Mouse (Mus musculus) erythroid progenitor cell, adult 5-6 weeks (primary cell): Measurements from ENCODE around the gene Tbx1. TPM values are rescaled to one million over a fixed set of nuclear protein-coding genes. Genes with fewer than 3 reads are reported as not detected.
A peak's percentile ranks its signal among the peaks of the same experiment; 100 is the strongest.

ENCODE experiments used
- ATAC-seq: replicated peaks from 2 replicates; pipeline ENCODE4 v1.8.0; 2016; ENCODE audit warnings: moderate number of reproducible peaks, mild to moderate bottlenecking, moderate TSS enrichment, inconsistent platforms; ENCODE audit not compliant: poor library complexity, low FRiP score, severe bottlenecking
- total RNA-seq, 2 experiments: library from RNA; stranded (forward) in 1 of 2; stranded (reverse) in 1 of 2; fragments of 150-400 nt in 1 of 2; fragments of 186-747, 209-891 nt in 1 of 2; gene quantifications; 2 replicates each; pipeline versions ENCODE4 v1.2.3 to v1.2.4; 2015 to 2017; ENCODE audit warnings: low replicate concordance in 2 of 2

The Tbx1 gene
- total RNA-seq (2015; ENCODE audit: low replicate concordance) (not detected in 2 replicates), total RNA-seq (2017; ENCODE audit: low replicate concordance) (not detected in 2 replicates)

GRCm38 (mm10) chr16:18589804-18590790 lies at the start of gene Tbx1:
TSS of gene Tbx1 (minus strand) at chr16:18590671.
- no peak for ATAC-seq

DNA sequence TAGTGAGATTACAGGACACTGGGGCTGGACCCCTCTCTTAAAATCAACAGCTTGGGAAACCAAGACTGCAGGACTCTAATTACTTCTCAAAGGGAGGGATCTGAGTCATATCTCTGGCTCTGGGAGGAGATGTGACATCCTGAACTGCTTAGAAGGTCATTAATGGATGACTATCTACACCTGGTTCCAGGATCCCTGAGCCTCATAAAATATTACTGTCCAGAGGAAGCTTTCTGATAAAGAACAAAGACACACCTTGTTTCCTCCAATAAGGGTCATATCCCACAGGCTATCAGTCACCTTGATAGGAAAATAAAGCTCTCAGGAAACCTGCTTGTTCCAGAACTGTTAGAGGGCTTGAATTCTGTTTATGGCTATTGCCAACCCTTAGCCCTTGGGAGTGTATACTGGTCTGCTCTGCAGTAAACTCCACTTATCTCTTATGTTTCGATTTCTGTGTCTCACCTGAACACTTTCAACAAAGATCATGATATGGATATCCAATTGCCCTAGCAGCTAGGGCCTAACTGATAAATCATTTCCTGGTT lies 49.0 kb upstream of the Tbx1 start:
- no peak for ATAC-seq

- ATAC-seq: no peak
These were observed 47.9 kb upstream of the Tbx1 start for GRCm38 (mm10) chr16:18638396-18638795.

DNA sequence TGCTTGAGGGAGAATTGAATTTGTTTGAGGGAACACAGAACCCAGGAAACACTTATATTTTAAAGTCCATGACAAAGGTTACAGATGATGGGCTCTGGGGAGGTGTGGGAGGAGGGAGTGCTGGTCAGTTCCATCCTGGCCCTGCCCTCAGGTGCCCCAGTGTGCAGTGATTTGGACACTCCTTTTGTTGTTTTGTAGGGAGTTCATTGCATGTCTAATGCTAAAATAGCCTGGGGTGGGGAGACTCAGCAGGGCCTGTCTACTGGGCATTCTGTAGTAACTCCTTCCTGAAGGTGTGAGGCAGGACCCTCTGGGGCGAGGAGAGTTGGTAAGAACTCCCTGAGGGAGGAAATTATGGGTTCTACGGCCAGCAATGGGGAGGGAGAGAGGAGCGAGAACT lies 46.3 kb upstream of the Tbx1 start:
- no peak for ATAC-seq

- ATAC-seq: no peak
These were observed 45.9 kb upstream of the Tbx1 start for GRCm38 (mm10) chr16:18636401-18636800.

GRCm38 (mm10) chr16:18633333-18633732 lies 42.9 kb upstream of the Tbx1 start:
- no peak for ATAC-seq

DNA sequence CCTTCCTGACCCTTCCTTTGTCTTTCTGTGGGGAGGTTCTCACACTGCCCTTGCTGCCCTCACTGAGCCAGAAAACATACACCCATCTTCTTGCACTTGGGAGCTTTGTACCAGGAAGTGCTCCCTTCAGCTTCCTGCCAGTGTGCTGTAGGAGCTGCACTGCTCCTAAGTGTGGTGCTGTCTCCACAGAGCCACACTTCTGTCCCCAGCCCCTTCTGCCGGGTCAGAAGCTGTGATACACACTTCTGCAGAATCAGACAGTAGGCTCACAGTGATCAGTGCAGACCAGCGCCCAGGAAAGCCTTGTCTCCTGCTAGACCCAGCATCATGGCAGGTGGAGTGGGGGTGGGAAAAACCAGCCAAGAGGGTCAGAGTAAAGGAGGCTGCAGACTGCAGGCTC lies 42.3 kb upstream of the Tbx1 start:
- ATAC-seq: no peak

GRCm38 (mm10) chr16:18632059-18632458 lies 41.6 kb upstream of the Tbx1 start:
- no peak for ATAC-seq

DNA sequence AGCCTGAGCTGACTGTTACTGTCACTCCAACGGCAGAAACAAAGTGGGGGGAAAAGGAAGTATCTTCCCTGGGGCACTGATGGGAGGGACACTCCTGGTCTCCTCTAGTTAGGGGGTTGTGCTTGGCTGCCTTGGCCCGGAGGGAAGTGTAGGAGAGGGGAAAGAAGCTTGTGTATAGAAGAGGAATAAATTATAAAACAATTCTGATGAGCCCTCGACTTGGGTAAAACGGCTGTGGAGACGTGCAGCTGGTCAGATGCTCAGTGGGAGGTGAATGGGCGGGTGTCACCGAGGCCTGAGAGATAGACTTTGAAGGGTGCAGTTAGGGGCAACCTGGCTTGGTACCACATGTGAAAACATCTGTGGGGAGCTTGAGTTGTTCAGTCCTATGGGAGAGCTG lies 40.7 kb upstream of the Tbx1 start:
- no peak for ATAC-seq

DNA sequence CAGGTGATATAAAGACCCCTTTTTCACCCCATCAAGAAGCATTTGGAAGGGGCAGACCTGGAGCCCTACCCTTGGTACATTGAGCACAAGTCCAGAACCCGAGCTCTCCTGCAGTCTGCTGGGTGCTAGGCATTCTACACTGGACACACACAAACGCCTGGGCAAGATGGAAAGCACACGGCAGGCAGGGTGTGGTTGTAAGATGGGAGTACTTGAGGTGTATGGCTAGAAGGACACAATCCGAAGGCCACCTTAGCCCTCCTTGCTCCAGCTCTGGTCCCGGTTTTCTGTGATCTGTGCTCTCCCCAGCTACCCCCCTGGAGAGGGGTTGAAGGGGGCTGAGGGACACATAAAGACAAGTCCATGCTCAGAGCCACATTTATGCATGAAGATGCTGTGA lies 39.8 kb upstream of the Tbx1 start:
- no peak for ATAC-seq

DNA sequence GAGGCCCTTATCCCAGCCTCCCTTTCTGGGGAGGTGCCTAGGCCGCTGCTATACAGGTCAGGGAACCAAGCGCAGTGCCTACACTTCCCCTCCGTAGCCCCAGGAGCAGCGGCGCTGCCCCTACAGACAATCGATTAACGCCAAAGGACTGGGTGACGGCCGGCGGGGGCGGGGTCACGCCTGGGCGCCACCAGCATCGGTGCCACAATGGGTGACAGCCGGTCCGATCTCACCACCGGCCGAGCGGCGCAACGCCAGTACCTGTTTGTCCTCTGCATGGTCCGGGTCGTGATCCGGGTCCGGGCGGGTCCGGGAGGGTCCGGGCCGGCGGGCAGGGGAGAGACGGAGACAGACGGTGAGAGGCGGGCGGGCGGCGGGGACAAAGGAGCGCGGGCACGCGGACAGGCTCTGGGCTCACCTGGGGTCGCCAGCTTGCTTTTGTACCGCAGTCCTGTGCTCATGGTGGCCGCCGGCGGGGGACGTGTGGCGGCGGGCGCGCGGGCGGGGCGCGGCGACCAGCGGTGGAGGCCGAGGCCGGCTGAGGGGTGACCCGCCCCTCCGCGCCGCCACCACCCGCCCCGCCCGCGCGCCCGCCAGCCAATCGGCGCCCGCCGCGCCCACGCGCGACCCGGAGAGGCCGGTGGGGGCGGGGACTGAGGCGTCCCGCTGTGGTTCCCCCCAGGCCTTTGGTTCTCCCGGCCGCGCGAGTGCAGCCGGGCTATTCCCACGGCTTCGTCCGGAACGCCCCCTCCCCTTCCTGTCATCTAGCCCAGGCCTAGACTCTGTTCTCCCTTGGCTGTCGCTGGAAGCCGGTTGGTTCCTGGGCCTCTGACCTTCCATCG lies 39.1 kb upstream of the Tbx1 start, which contains the start of gene Sept5:
TSS of gene Sept5 (minus strand) at position 565 of the 842 bp plus-strand sequence.
- ATAC-seq: no peak

DNA sequence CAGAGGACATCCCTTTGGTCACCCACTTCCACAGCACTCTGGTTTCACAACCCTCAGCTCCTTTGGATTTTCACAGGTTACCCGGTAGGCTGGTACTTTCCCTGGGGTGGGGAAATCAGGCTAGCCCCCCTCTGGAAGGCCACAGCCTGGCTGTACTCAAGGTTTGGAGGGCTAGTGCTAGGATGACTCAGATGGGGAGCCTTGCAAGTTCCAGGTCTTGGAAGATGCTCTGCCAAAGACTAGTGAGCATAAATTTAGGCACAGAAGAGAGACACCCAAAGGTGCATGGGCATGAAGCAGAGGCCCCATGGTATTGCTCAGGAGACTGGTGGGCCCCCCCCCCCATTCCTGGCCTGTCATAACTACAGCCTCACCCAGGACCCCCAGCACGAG lies 38.5 kb upstream of the Tbx1 start:
- ATAC-seq: no peak

- no peak for ATAC-seq
These were observed 37.9 kb upstream of the Tbx1 start for GRCm38 (mm10) chr16:18628206-18628947.

DNA sequence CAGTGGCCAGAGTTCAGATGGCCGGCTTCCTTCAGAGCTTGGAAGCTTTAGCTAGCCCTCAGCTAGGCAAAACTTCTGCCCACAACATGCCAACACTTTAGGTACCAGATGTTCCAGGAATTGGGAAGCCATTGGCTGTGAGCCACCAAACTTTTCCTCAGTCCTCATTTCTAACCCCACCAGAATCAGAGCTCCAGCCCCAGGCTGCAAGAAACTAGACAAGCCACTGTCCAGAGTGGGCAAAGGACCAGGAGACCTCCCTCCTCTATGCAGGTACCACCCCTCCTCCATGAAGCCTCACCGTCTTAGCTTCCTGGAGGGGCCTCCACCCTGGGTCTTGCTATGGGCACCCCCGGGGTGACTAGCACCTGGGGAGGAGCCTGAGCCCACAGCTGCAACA lies 36.7 kb upstream of the Tbx1 start:
- no peak for ATAC-seq

DNA sequence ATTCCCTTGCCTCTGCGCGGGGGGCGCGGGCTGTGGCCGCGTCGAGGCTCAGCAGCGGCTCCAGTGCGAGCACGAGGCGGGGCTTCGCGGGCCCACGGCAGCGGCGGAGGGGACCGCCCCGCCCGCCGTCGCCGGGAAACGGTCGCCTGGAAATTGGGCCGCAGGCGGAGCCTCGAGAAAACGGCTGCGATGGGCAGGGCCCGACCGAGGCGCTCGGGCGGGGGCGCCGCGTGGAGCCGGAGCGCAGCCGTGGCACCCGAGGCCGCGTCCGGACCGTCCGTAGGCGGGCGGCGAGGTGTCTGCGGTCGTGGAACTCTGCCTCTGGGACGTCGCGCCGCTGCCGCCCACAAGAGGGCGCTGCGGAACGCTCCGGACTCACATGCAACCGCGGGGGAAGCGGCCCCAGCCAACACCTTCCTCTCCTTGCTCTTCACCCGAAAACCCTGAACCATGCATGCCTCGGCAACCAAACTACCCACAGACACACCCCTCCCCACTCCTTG lies 36.0 kb upstream of the Tbx1 start, which contains the start of gene Gm49601:
TSS of gene Gm49601 (minus strand) at position 52 of the 503 bp plus-strand sequence.
- ATAC-seq: peak; percentile 28; the same call in 1 of the 2 replicates

DNA sequence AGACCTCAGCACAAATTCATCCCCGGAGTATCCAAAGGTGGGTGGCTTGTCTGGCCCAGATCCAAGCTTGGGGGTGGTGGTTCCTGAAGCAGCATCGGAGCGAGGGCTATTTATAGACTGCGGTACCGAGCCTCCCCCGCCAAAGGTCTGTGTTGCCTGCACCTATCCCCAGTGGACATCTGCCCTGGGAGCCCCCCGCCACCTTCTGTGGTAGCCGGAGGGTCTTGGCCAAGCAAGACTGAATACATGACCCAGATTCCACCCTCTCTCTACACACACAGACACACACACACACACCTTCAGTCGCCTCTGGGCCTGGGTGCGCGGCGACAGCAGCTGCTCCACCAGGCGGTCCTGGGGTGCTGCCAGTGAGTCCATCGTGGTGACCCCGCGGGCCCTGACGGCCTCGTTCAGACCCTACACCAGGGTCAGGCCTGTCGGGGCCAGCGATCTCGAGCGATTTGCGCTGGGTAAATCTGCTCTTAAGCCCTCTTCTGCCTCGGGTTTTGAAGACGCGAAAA lies 35.4 kb upstream of the Tbx1 start:
- ATAC-seq: no peak

DNA sequence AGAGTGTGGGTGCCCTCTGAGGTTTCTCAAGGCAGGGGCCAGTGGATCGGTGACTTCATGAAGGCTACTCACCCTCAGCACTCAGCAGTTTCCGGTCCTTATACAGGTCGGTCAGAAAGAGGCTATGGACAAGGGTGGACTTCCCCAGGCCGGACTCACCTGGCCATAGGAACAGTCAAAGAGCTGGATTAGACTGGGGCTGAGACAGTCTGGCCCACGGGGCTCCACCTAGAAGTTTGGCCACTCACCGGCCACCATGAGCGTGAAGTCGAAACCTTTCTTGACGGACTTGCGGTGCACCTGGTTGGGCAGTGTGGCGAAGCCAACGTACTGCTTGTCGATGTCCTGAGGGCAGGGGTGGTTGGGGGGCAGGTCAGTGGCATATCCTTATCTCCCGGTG lies 34.6 kb upstream of the Tbx1 start:
- ATAC-seq: no peak

- no peak for ATAC-seq
These were observed 34.2 kb upstream of the Tbx1 start for GRCm38 (mm10) chr16:18624641-18625040.
